Mouse (Mus musculus) embryonic facial prominence, embryonic 10.5 days (tissue): Measurements from ENCODE around the gene Sult3a2. TPM values are rescaled to one million over a fixed set of nuclear protein-coding genes. Genes with fewer than 3 reads are reported as not detected.
"Not testable (repeated sequence)": the region's sequence is repeated elsewhere in the genome, so short reads cannot be mapped to it uniquely, and the experiment has no call there.

Experiments used
- DNase-seq: peaks from one replicate; pipeline ENCODE4 v3.0.0-alpha.2; 2017; ENCODE audit warnings: low spot score
- H3K27ac ChIP-seq: fragments of 300-500 bp; sonication (generic); replicated peaks from 2 replicates; pipeline ENCODE4 v1.5.1; 2016; ENCODE audit warnings: mild to moderate bottlenecking
- H3K27me3 ChIP-seq: fragments of 300-500 bp; sonication (generic); replicated peaks from 2 replicates; pipeline ENCODE4 v1.6.1; 2016; ENCODE audit warnings: low read depth, mild to moderate bottlenecking; ENCODE audit not compliant: poor library complexity, severe bottlenecking
- H3K36me3 ChIP-seq: fragments of 300-500 bp; sonication (generic); replicated peaks from 2 replicates; pipeline ENCODE4 v1.6.1; 2016; ENCODE audit warnings: mild to moderate bottlenecking, moderate library complexity
- H3K4me1 ChIP-seq: fragments of 300-500 bp; sonication (generic); 2 replicates; pipeline ENCODE4 v1.6.1; 2016
- H3K4me3 ChIP-seq: fragments of 300-500 bp; sonication (generic); 2 replicates; pipeline ENCODE4 v1.5.1; 2016; ENCODE audit warnings: mild to moderate bottlenecking, moderate library complexity
- H3K9me3 ChIP-seq: fragments of 300-500 bp; sonication (generic); 2 replicates; pipeline ENCODE4 v1.6.1; 2016; ENCODE audit warnings: mild to moderate bottlenecking
- WGBS: fragments of 180-500 bp; shearing (Covaris S2); methylation state at CpG from one replicate; pipeline ENCODE4 v1.1.7; 2016; 5-methylcytosine and 5-hydroxymethylcytosine counted together
- polyA plus RNA-seq: library from polyadenylated mRNA; unstranded; fragments of >200 nt; fragmentation: Nextera tagmentation; extraction: Ambion mirVana; gene quantifications from 2 replicates; pipeline ENCODE4 v1.2.1, GENCODE M21; 2016

Sult3a2 gene
- polyA plus RNA-seq, result not detected in 2 replicates

GRCm38 (mm10) chr10:33786604-33787003 is at the start of gene Sult3a2:
TSS of gene Sult3a2 (minus strand) at chr10:33786704.
- no peaks in the 10 kb centered on the region for H3K4me1 ChIP-seq
- H3K27me3 ChIP-seq, result no peaks in the 10 kb centered on the region
- no peaks in the 10 kb centered on the region for H3K9me3 ChIP-seq
- 88% methylated on average over 3 of the region's 3 CpGs for WGBS
- DNase-seq, result no peak
- no peak within 1 kb of the TSS for H3K4me3 ChIP-seq
- H3K36me3 ChIP-seq, result no peaks in the 10 kb centered on the region
- H3K27ac ChIP-seq, result no peak within 1 kb of the TSS

GRCm38 (mm10) chr10:33820892-33821291 is 34.4 kb upstream of the Sult3a2 start:
- Histone ChIP-seq H3K36me3 (no peaks in the 10 kb centered on the region), H3K4me1 (no peaks in the 10 kb centered on the region), H3K4me3 (no peak overlapping the region), H3K27ac (no peak overlapping the region), H3K9me3 (no peaks in the 10 kb centered on the region), H3K27me3 (no peaks in the 10 kb centered on the region)
- DNase-seq, result no peak
- WGBS, result 94% methylated on average over 3 of the region's 3 CpGs

DNA sequence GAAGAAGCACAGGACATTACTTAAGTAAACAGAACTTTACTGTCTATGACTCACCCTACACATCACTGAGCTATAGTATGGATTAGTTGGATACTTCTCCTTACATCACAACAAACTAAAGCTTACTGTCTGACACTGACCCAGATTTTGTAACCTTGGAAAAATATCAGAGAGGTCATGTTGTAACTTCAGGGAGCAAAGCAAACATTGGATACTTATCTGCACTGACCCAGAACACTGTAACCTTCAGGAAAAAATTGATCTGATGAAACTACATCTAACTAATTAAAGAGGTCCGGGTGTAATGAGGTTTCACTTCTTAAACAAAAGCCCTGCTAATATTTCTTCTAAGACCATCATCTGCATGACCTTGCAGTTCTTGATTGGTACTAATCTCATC is 30.4 kb upstream of the Sult3a2 start:
- 69% methylated on average over 1 of the region's 1 CpGs for WGBS
- H3K9me3 ChIP-seq, result no peaks in the 10 kb centered on the region
- H3K36me3 ChIP-seq, result no peaks in the 10 kb centered on the region
- no peak overlapping the region for H3K4me3 ChIP-seq
- no peaks in the 10 kb centered on the region for H3K27me3 ChIP-seq
- H3K27ac ChIP-seq, result no peak overlapping the region
- no peak for DNase-seq
- H3K4me1 ChIP-seq, result no peaks in the 10 kb centered on the region

DNA sequence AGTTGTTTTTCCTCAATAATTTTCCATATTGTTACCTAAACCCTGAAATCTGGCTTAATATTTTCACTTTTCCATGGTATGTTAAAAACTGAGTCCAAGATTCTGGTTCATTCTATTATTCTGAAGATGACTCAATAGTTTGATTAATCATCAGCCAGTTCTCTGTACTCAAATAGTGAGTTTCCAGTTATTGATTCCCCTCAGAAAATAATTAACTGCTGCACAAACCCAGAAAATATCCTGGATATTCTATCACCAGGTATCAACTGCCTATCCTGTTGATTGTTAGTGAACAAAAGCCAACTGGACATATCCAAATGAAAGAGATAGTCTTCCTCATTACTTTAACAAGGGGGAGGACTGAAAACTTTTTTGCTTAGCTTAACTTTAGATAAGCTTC is 27.8 kb upstream of the Sult3a2 start:
- Histone ChIP-seq H3K27ac (no peak overlapping the region), H3K4me1 (no peaks in the 10 kb centered on the region), H3K4me3 (no peak overlapping the region), H3K36me3 (no peaks in the 10 kb centered on the region), H3K9me3 (no peaks in the 10 kb centered on the region), H3K27me3 (no peaks in the 10 kb centered on the region)
- no peak for DNase-seq

GRCm38 (mm10) chr10:33811807-33812206 is 25.3 kb upstream of the Sult3a2 start:
- WGBS, result 38% methylated on average over 1 of the region's 1 CpGs
- Histone ChIP-seq H3K27me3 (no peaks in the 10 kb centered on the region), H3K4me1 (no peaks in the 10 kb centered on the region), H3K36me3 (no peaks in the 10 kb centered on the region), H3K27ac (no peak overlapping the region), H3K4me3 (no peak overlapping the region), H3K9me3 (no peaks in the 10 kb centered on the region)
- DNase-seq, result no peak

GRCm38 (mm10) chr10:33797221-33797949 is 10.9 kb upstream of the Sult3a2 start:
- DNase-seq, H3K9me3 ChIP-seq, H3K36me3 ChIP-seq, H3K4me1 ChIP-seq, H3K27me3 ChIP-seq, H3K4me3 ChIP-seq, H3K27ac ChIP-seq: not testable (repeated sequence)
- 85% methylated on average over 6 of the region's 6 CpGs for WGBS

DNA sequence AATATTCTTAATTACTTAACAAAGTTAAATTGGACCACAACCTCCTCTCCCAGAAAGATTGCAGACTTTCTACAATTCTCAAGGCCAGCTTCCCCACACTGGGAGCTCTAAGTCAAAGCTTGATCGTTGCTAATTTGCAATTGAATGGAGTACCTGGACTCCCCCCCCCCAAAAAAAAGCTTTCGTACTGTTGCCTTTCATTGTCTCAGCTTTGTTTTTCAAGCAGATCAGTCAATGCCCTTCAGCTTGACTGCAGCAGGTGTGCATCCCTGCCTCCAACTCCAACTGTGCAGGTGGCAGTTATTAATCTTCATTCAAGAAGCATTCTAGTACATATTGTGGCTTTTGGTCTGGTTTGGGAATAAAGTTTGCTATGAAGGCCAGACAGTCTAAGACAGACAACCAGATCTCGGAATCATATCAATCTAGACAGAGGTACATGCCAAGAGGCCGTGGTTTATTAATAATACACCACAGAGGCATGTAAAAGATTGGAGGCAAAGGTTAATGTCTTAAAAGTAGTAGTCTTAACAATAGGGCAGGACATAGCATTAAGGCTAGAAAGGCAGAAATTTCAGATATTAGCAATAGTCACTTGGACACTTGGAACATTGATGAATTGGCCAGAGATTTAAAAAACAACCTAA is 9.9 kb upstream of the Sult3a2 start:
- not testable (repeated sequence) for H3K4me3 ChIP-seq, H3K9me3 ChIP-seq, DNase-seq, H3K27me3 ChIP-seq, H3K27ac ChIP-seq, H3K4me1 ChIP-seq, H3K36me3 ChIP-seq
- 88% methylated on average over 4 of the region's 4 CpGs for WGBS

DNA sequence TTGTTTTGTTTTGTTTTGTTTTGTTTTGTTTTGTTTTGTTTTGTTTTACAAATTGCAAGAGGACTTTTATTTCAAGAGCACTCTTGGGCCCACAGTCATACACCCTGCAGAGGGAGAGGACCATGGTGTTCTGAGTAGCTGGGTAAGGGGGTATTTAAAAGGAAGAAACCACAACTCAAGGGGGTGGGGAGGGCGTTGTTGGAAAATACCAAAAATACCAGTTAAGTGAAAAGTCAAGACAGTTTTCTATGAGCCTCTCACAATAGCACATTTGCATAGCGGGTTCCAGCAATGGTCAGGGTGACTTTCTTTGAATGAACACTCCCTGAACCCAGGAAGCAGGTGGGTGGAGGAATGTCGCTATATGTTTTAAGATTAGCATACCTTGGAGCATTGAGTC is 5.7 kb upstream of the Sult3a2 start:
- WGBS, result 85% methylated on average over 3 of the region's 3 CpGs
- H3K9me3 ChIP-seq, DNase-seq: not testable (repeated sequence)

DNA sequence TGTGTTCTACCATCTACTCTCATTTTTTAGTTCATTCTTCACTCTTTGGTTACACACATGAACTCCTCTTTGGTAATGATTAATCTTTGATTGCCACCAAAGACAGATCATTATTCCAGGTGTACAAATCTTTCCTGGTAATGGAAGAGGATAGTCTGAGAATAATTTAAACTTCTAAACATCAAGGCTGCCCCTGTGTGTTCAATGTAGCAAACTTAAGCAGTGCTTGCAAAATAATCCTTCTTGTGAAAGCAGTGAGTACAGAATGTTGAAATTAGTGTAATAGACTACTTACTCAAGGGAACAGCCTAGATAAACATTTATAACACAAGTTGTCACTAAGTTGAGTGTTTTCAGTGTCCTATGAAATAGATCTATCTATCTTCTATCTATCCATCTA is 1.0 kb upstream of the Sult3a2 start:
- no peaks in the 10 kb centered on the region for H3K4me1 ChIP-seq
- DNase-seq, result no peak
- H3K27ac ChIP-seq, result no peak overlapping the region
- no peaks in the 10 kb centered on the region for H3K9me3 ChIP-seq
- H3K4me3 ChIP-seq, result no peak overlapping the region
- H3K36me3 ChIP-seq, result no peaks in the 10 kb centered on the region
- no peaks in the 10 kb centered on the region for H3K27me3 ChIP-seq

More for the DNA sequence above, 5.7 kb upstream of the Sult3a2 start:
- not testable (repeated sequence) for H3K4me3 ChIP-seq, H3K36me3 ChIP-seq, H3K27ac ChIP-seq, H3K27me3 ChIP-seq, H3K4me1 ChIP-seq

- not testable (repeated sequence) for H3K36me3 ChIP-seq, H3K27me3 ChIP-seq, H3K4me1 ChIP-seq, H3K4me3 ChIP-seq, H3K9me3 ChIP-seq, H3K27ac ChIP-seq, DNase-seq
- 90% methylated on average over 7 of the region's 7 CpGs for WGBS
These were observed 51.3 kb downstream of the Sult3a2 start for GRCm38 (mm10) chr10:33735251-33735650.

DNA sequence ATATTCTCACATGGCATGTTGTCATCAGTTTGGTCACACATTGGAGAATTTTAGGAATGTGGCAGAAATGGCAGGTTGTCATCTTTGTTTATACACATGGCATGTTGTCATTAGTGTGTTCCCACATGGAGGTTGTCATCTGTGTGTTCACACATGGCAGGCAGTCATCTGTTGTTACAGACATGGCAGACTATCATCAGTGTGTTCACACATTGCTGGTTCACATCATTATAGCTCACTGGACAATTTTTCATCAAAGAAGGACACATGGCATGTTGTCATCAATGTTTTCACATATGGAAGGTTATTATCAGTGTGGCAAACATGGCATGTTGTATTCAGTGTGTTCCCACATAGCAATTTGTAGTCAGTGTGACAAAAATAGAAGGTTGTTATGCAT is 53.3 kb downstream of the Sult3a2 start:
- Histone ChIP-seq H3K4me3 (no peak overlapping the region), H3K27ac (no peak overlapping the region), H3K36me3 (no peaks in the 10 kb centered on the region), H3K9me3 (no peaks in the 10 kb centered on the region), H3K4me1 (no peaks in the 10 kb centered on the region), H3K27me3 (no peaks in the 10 kb centered on the region)
- no peak for DNase-seq

DNA sequence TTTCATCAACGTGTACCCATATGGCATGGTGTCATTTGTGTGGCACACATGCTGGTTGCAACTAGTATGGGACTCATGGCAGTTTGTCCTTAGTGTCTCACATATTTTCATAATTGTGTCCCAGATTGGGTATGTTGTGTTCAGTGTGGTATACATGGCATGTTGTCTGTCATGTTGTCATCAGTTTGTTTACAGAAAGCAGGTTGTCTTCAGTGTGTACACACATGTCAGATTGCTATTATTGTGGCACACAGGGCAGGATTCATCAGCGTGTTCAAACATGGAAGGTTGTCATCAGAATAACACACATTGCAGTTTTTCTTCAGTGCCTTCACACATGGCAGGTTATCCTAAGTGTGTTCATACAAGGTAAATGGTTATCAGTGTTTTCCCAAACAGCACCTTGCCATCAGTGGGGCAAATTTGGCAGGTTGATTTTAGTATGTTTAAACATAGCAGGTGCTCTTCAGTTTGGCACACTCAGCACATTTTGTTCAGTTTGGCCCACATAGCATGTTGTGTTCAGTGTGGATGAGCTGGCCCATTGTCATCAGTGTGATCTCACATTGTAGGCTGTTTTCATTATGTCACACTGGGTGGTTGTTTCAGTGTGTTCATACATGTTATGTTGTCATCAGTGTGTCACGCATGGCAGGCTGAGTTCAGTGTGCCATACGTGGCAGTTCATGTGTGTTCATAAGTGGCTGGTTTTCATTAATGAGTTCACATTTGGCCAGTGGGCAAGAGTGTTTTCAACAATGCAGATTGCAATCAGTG is 53.9 kb downstream of the Sult3a2 start:
- no peaks in the 10 kb centered on the region for H3K9me3 ChIP-seq
- no peak overlapping the region for H3K4me3 ChIP-seq
- WGBS, result 90% methylated on average over 4 of the region's 4 CpGs
- H3K36me3 ChIP-seq, result no peaks in the 10 kb centered on the region
- no peaks in the 10 kb centered on the region for H3K27me3 ChIP-seq
- H3K27ac ChIP-seq, result no peak overlapping the region
- H3K4me1 ChIP-seq, result no peaks in the 10 kb centered on the region
- no peak for DNase-seq

GRCm38 (mm10) chr10:33723764-33724163 is 62.7 kb downstream of the Sult3a2 start:
- 34% methylated on average over 6 of the region's 6 CpGs for WGBS
- no peak overlapping the region for H3K27ac ChIP-seq
- no peaks in the 10 kb centered on the region for H3K36me3 ChIP-seq

More at GRCm38 (mm10) chr10:33723764-33724163, 62.7 kb downstream of the Sult3a2 start:
- Histone ChIP-seq H3K9me3 (no peaks in the 10 kb centered on the region), H3K4me1 (no peaks in the 10 kb centered on the region), H3K27me3 (no peaks in the 10 kb centered on the region), H3K4me3 (no peak overlapping the region)
- no peak for DNase-seq
